Mouse (Mus musculus) bone marrow macrophage, adult 2 months (primary cell): ENCODE results near the gene Rpsa.

ENCODE experiments used
- CTCF ChIP-seq: IDR thresholded peaks from 2 replicates; pipeline ENCODE4 v1.5.1; 2012; ENCODE audit warnings: low read depth, mild to moderate bottlenecking, low read length, moderate library complexity
- POLR2A ChIP-seq: IDR thresholded peaks from 2 replicates; pipeline ENCODE4 v1.6.1; 2012; ENCODE audit warnings: mild to moderate bottlenecking, low read depth, low read length, borderline replicate concordance

GRCm38 (mm10) chr9:120110211-120111018, 17.1 kb upstream of the Rpsa start, which contains the start of gene Slc25a38:
- TF ChIP-seq CTCF (peak; percentile 60), POLR2A (no peak)
